Mouse (Mus musculus): ENCODE results near the gene Prdm15.

The Prdm15 gene

DNA sequence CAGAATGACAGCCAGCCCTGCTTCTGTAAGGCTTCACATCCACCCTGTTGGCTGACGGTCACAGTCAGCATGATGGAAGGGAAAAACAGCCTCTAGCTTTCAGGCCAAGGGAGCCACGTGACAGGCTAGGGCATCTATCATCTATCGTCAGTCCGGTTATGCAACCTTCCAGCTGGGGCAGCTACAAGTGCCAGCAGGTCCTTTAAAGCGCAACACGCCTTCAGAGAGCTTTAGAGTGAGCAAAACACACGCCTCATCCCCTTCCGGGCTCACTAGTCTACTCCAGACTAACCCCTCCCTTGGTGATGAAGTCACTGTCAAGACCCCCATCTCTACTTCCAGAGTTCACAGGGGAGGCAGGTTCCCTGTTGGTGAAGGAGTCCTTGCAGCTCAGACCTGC, 99.8 kb downstream of the Prdm15 start:
- no peak for DNase-seq (ENCODE audit: low spot score)

DNA sequence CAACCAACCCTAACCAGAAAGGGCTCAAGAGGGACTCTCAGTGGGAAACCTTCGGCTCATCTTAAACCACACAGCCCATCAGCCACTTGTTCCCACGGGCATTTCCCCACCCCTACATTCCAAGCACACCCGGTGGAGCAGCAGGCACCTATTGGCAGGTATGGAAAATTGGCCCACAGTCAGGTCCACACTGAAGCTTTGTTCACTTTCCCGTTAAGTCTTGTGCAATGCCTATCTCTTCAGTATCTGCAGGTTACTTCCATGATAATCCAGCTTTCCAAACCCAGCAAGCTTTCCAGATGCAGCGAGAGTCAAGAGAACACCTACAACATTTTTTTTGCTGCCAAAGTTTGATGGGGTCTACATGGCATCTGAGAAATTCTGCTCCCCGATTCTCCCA, 103.2 kb downstream of the Prdm15 start:
- no peak for DNase-seq (ENCODE audit: low spot score)
